Mouse (Mus musculus) 416B (cell line): Measurements from ENCODE around the gene Tmem213.
A peak's percentile ranks its signal among the peaks of the same experiment; 100 is the strongest.

Experiments used
- DNase-seq: peaks from one replicate; pipeline ENCODE4 v3.0.0; 2011; ENCODE audit warnings: low read depth

Tmem213 gene

GRCm38 (mm10) chr6:38109160-38109795, at the start of gene Tmem213:
Tmem213 (plus strand) TSS chr6:38109255.
- DNase-seq = no peak

GRCm38 (mm10) chr6:38064621-38065020, 44.4 kb upstream of the Tmem213 start:
- DNase-seq = no peak

GRCm38 (mm10) chr6:38065122-38065500, 43.9 kb upstream of the Tmem213 start:
- DNase-seq = no peak

GRCm38 (mm10) chr6:38065501-38066122, 43.4 kb upstream of the Tmem213 start:
- DNase-seq = peak; percentile 8

- DNase-seq = peak; percentile 85
Measured at GRCm38 (mm10) chr6:38066215-38066614, 42.8 kb upstream of the Tmem213 start.

GRCm38 (mm10) chr6:38071256-38071655, 37.8 kb upstream of the Tmem213 start:
- DNase-seq = no peak

GRCm38 (mm10) chr6:38072137-38072796, 36.8 kb upstream of the Tmem213 start:
- no peak for DNase-seq

GRCm38 (mm10) chr6:38073592-38073991, 35.5 kb upstream of the Tmem213 start:
- DNase-seq = no peak

- DNase-seq = no peak
Measured at GRCm38 (mm10) chr6:38080364-38080763, 28.7 kb upstream of the Tmem213 start.

GRCm38 (mm10) chr6:38081727-38082341, 27.2 kb upstream of the Tmem213 start:
- no peak for DNase-seq

- no peak for DNase-seq
Measured at GRCm38 (mm10) chr6:38083204-38083603, 25.9 kb upstream of the Tmem213 start.

- DNase-seq = no peak
Measured at GRCm38 (mm10) chr6:38087242-38088026, 21.6 kb upstream of the Tmem213 start.

GRCm38 (mm10) chr6:38092539-38092938, 16.5 kb upstream of the Tmem213 start:
- DNase-seq = no peak

- DNase-seq = no peak
Measured at GRCm38 (mm10) chr6:38094701-38095100, 14.4 kb upstream of the Tmem213 start.

GRCm38 (mm10) chr6:38096961-38097370, 12.1 kb upstream of the Tmem213 start:
- DNase-seq = no peak

- no peak for DNase-seq
Measured at GRCm38 (mm10) chr6:38102216-38102795, 6.7 kb upstream of the Tmem213 start.

- DNase-seq = no peak
Measured at GRCm38 (mm10) chr6:38103775-38104174, 5.3 kb upstream of the Tmem213 start.

- DNase-seq = no peak
Measured at GRCm38 (mm10) chr6:38105924-38106323, 3.1 kb upstream of the Tmem213 start.

- DNase-seq = no peak
Measured at GRCm38 (mm10) chr6:38108449-38108848, 606 bp upstream of the Tmem213 start.

GRCm38 (mm10) chr6:38109871-38110270, 816 bp downstream of the Tmem213 start:
- DNase-seq = no peak

- DNase-seq = no peak
Measured at GRCm38 (mm10) chr6:38110859-38111258, 1.8 kb downstream of the Tmem213 start.
